Mouse (Mus musculus): ENCODE measurements around the gene Ehmt1.
A peak's percentile ranks its signal among the peaks of the same experiment; 100 is the strongest.

The Ehmt1 gene

GRCm38 (mm10) chr2:24918930-24919838 is at the start of gene Ehmt1:
Gene Ehmt1 (minus strand): TSS chr2:24919614.
- DNase-seq (ENCODE audit: low spot score): peak; percentile 92

- peak; percentile 96 for DNase-seq (ENCODE audit: low spot score)
These were observed 43.0 kb upstream of the Ehmt1 start, which contains the start of gene Dph7 for GRCm38 (mm10) chr2:24962304-24963000. Gene Dph7 (plus strand): TSS chr2:24962400.

- DNase-seq (ENCODE audit: low spot score): peak; percentile 65
These were observed 41.5 kb upstream of the Ehmt1 start for GRCm38 (mm10) chr2:24960910-24961309.

- DNase-seq (ENCODE audit: low spot score): no peak
These were observed 33.2 kb upstream of the Ehmt1 start for GRCm38 (mm10) chr2:24952537-24953055.

GRCm38 (mm10) chr2:24950189-24950535 is 30.7 kb upstream of the Ehmt1 start:
- DNase-seq (ENCODE audit: low spot score): peak; percentile 9

- DNase-seq (ENCODE audit: low spot score): peak; percentile 98
These were observed 30.2 kb upstream of the Ehmt1 start, which contains the start of gene Zmynd19 for GRCm38 (mm10) chr2:24949421-24950188. Gene Zmynd19 (plus strand): TSS chr2:24949792.

GRCm38 (mm10) chr2:24944304-24944703 is 24.9 kb upstream of the Ehmt1 start:
- DNase-seq (ENCODE audit: low spot score): peak; percentile 40

- DNase-seq (ENCODE audit: low spot score): no peak
These were observed 22.7 kb upstream of the Ehmt1 start for GRCm38 (mm10) chr2:24942092-24942491.

GRCm38 (mm10) chr2:24935057-24935796 is 15.8 kb upstream of the Ehmt1 start, which contains the start of gene Arrdc1:
Gene Arrdc1 (minus strand): TSS chr2:24935252.
- DNase-seq (ENCODE audit: low spot score): peak; percentile 98

- DNase-seq (ENCODE audit: low spot score): no peak
These were observed 15.1 kb upstream of the Ehmt1 start for GRCm38 (mm10) chr2:24934441-24934963.

GRCm38 (mm10) chr2:24929593-24929992 is 10.2 kb upstream of the Ehmt1 start:
- DNase-seq (ENCODE audit: low spot score): no peak

GRCm38 (mm10) chr2:24929119-24929518 is 9.7 kb upstream of the Ehmt1 start:
- DNase-seq (ENCODE audit: low spot score): no peak

GRCm38 (mm10) chr2:24927810-24928479 is 8.5 kb upstream of the Ehmt1 start:
- peak; percentile 38 for DNase-seq (ENCODE audit: low spot score)

GRCm38 (mm10) chr2:24926965-24927358 is 7.5 kb upstream of the Ehmt1 start:
- no peak for DNase-seq (ENCODE audit: low spot score)

GRCm38 (mm10) chr2:24926345-24926964 is 7.0 kb upstream of the Ehmt1 start:
- DNase-seq (ENCODE audit: low spot score): no peak

GRCm38 (mm10) chr2:24925284-24925683 is 5.9 kb upstream of the Ehmt1 start:
- DNase-seq (ENCODE audit: low spot score): no peak

GRCm38 (mm10) chr2:24923561-24923960 is 4.1 kb upstream of the Ehmt1 start:
- DNase-seq (ENCODE audit: low spot score): peak; percentile 28

GRCm38 (mm10) chr2:24919839-24920175 is 393 bp upstream of the Ehmt1 start:
- DNase-seq (ENCODE audit: low spot score): no peak

- DNase-seq (ENCODE audit: low spot score): no peak
These were observed 4.7 kb downstream of the Ehmt1 start for GRCm38 (mm10) chr2:24914762-24915161.

GRCm38 (mm10) chr2:24912589-24912988 is 6.8 kb downstream of the Ehmt1 start:
- no peak for DNase-seq (ENCODE audit: low spot score)
